Mouse (Mus musculus): ENCODE data around the gene Exd1.

DNA sequence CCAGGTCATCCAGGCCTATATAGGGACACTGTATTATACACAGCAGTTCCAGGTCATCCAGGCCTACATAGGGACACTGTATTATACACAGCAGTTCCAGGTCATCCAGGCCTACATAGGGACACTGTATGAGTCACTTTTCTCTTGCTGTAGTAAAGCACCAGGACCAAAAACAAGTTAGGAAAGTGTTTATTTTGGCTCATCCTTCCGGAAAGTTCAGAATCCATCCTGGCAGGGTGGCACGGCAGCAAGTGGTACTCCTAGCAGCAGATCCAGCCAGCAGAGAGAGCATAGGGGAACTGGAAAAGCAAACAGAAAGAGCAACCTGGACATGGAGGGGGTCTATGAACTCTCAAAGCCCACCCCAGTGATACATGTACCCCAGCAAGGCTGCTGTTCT, 36.6 kb downstream of the Exd1 start:
- TF ChIP-seq CTCF (IDR thresholded peaks at IDR 0.05; ENCODE audit: extremely low read depth, insufficient read depth, insufficient read length, insufficient replicate concordance) (no peak), POLR2A (IDR thresholded peaks at IDR 0.05; ENCODE audit: low read depth, low read length) (no peak)
